Mouse (Mus musculus) intestine, embryonic 16.5 days (tissue): ENCODE results near the gene Nudt9. TPM values are rescaled to one million over a fixed set of nuclear protein-coding genes. Genes with fewer than 3 reads are reported as not detected.
"Not testable (repeated sequence)": the region's sequence is repeated elsewhere in the genome, so short reads cannot be mapped to it uniquely, and the experiment has no call there.

Experiments used
- ATAC-seq: fragments of 200-750 bp; cut with Nextera tagmentation; 2 replicates; pipeline ENCODE4 v1.8.0; 2017; ENCODE audit warnings: moderate TSS enrichment, moderate library complexity
- H3K27ac ChIP-seq: fragments of 300-500 bp; sonication (generic); 2 replicates; pipeline ENCODE4 v1.5.1; 2014; ENCODE audit warnings: mild to moderate bottlenecking, low read length
- H3K27me3 ChIP-seq: fragments of 300-500 bp; sonication (generic); replicated peaks from 2 replicates; pipeline ENCODE4 v1.6.1; 2014; ENCODE audit warnings: low read length, control low read depth, mixed read lengths; ENCODE audit not compliant: control insufficient read depth, insufficient read depth
- H3K36me3 ChIP-seq: fragments of 300-500 bp; sonication (generic); 2 replicates; pipeline ENCODE4 v1.6.1; 2014; ENCODE audit warnings: low read length, control low read depth; ENCODE audit not compliant: control insufficient read depth, insufficient read depth
- H3K4me1 ChIP-seq: fragments of 300-500 bp; sonication (generic); 2 replicates; pipeline ENCODE4 v1.6.1; 2014; ENCODE audit warnings: low read length, control low read depth, mixed read lengths; ENCODE audit not compliant: control insufficient read depth, insufficient read depth
- H3K4me2 ChIP-seq: fragments of 300-500 bp; sonication (generic); 2 replicates; pipeline ENCODE4 v1.6.1; 2014; ENCODE audit warnings: low read depth, low read length, control low read depth
- H3K4me3 ChIP-seq: fragments of 300-500 bp; sonication (generic); 2 replicates; pipeline ENCODE4 v1.5.1; 2014; ENCODE audit warnings: mild to moderate bottlenecking, low read length
- H3K9ac ChIP-seq: fragments of 300-500 bp; sonication (generic); 2 replicates; pipeline ENCODE4 v1.6.1; 2014; ENCODE audit warnings: low read depth, low read length
- H3K9me3 ChIP-seq: fragments of 300-500 bp; sonication (generic); 2 replicates; pipeline ENCODE4 v1.6.1; 2016; ENCODE audit warnings: low read length, control low read depth; ENCODE audit not compliant: control insufficient read depth
- WGBS: fragments of 180-500 bp; shearing (Covaris S2); extraction: QIAGEN DNeasy Blood & Tissue Kit; methylation state at CpG from one replicate; pipeline ENCODE4 v1.1.7; 2014; 5-methylcytosine and 5-hydroxymethylcytosine counted together
- polyA plus RNA-seq: library from polyadenylated mRNA; unstranded; fragments of >200 nt; fragmentation: Nextera tagmentation; extraction: Ambion mirVana; gene quantifications from 2 replicates; pipeline ENCODE4 v1.2.1, GENCODE M21; 2015

Gene Nudt9
- polyA plus RNA-seq, 1 experiment from 2014 or later, result 61.8 TPM

DNA sequence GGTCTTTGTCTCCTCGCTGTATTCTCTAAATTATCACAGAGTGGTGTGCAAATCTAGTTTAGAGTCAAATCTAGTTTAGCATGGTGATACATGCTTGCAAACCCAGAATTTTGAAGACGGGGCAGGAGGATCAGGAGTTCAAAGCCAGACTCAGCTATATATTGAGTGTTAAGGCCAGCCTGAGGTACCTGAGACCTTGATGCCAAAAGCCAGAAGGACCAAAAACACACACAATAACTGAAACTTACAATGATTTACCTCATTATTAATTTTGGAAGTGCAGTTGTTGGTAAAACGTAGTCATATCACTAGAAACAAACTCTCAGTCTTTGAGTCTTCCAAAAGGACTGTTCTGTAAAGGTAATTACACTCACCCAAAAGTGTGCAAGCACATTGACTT is 36.7 kb upstream of the Nudt9 start:
- ATAC-seq, result no peak
- 96% methylated on average over 3 of the region's 3 CpGs for WGBS
- 0 out of 2 replicates have a peak, but pooled peaks cover 4% of the 10 kb centered on the region for H3K36me3 ChIP-seq
- no peak overlapping the region for H3K27ac ChIP-seq
- H3K9ac ChIP-seq, result no peak overlapping the region
- H3K4me1 ChIP-seq, result peaks cover 2% of the 10 kb centered on the region; the same call in 1 of the 2 replicates
- no peaks in the 10 kb centered on the region for H3K9me3 ChIP-seq
- no peak overlapping the region for H3K4me2 ChIP-seq
- H3K27me3 ChIP-seq, result no peaks in the 10 kb centered on the region
- H3K4me3 ChIP-seq, result no peak overlapping the region

DNA sequence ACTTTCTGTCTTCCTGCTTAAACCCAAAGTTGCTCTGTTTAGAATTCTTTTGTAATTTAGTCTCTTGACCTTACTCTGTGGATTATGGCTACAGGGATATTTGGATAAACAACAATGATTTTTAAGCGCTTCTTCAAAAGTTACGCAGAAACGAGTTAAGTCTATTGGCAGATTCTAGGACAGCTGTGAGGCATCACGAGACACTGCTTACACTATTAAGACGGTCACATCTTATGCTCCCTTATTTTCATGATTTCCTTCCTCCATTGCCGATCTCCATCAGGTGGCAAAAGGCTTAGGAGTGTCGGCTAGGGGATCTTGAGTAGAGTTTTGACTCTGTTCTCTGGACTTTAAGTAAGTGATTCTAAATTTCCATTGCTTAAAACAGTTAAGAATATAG is 35.8 kb upstream of the Nudt9 start:
- Histone ChIP-seq H3K9ac (no peak overlapping the region), H3K9me3 (no peaks in the 10 kb centered on the region), H3K4me1 (peaks cover 2% of the 10 kb centered on the region; the same call in 1 of the 2 replicates), H3K4me2 (no peak overlapping the region), H3K4me3 (no peak overlapping the region), H3K27me3 (no peaks in the 10 kb centered on the region), H3K27ac (no peak overlapping the region), H3K36me3 (0 out of 2 replicates have a peak, but pooled peaks cover 4% of the 10 kb centered on the region)
- WGBS, result 68% methylated on average over 7 of the region's 7 CpGs
- no peak for ATAC-seq

DNA sequence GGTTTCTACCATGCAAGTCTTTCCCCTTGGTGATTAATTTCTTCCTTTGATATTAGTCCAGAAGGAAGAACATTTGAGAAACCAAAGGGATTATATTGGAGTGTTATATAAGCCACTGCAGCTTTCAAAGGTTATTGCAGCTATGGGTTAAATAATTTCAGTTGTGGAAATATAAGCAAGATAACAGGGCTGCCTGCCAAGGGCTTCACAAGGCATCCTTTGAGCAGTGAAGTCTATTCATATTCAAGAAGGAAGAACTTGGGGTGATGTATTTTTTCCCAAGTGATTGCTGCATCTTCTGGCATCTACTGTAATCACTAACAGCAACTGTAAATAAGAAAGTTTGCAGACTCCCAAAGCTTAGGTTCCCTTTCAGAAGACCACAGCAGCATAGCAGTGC is 34.7 kb upstream of the Nudt9 start:
- no peak overlapping the region for H3K9ac ChIP-seq
- H3K4me1 ChIP-seq, result peaks cover 2% of the 10 kb centered on the region; the same call in 1 of the 2 replicates
- H3K36me3 ChIP-seq, result 0 out of 2 replicates have a peak, but pooled peaks cover 4% of the 10 kb centered on the region
- H3K4me2 ChIP-seq, result no peak overlapping the region
- ATAC-seq, result no peak
- no peak overlapping the region for H3K4me3 ChIP-seq
- H3K27me3 ChIP-seq, result no peaks in the 10 kb centered on the region
- H3K27ac ChIP-seq, result no peak overlapping the region
- H3K9me3 ChIP-seq, result no peaks in the 10 kb centered on the region

DNA sequence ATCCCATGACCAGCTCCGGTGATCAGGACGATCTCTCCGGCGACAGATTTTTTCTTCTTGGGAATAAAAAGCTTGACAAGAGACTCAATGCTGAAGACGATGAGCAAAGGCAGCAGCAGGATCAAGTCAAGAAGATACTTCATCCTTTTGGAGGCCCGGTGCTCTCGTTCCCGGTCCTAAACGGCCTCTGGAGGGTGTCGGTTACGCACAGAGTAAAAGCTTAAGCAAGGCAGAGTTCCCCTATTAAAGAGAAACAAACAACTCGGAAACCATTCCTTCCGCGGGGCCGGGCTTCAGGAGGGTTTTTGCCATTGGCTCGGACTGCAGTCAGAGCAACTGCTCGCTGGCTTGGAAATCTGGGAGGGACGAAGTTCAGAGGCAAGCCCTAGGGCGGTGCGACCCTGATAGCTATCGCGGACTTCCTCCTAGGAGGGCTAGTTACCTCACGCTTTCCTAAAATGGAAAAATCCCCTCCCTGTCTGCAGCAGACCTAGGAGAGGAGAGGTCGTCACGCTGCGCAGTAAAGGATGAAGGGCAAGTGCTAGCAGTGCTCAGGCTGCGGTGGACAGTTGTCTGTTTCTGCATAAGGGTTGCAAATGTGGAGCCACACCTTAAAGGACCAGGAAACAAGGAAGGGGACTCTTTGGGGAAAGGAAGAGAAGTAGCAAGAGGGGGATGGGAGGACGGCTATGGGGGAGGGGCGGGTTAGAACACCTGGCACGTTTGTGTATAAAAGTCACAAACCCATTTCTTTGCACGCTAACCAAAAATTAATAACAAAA is 24.3 kb upstream of the Nudt9 start, which contains the start of gene Hsd17b11:
TSS of gene Hsd17b11 (minus strand) at position 323 of the 782 bp plus-strand sequence.
- Histone ChIP-seq H3K4me1 (peaks cover 23% of the 10 kb centered on the region), H3K4me2 (peak within 1 kb of the TSS; percentile 79), H3K9me3 (no peaks in the 10 kb centered on the region), H3K27me3 (no peaks in the 10 kb centered on the region), H3K27ac (peak within 1 kb of the TSS; percentile 96), H3K9ac (peak within 1 kb of the TSS; percentile 75), H3K4me3 (peak within 1 kb of the TSS; percentile 60), H3K36me3 (no peaks in the 10 kb centered on the region)
- ATAC-seq, result peak; percentile 96
- WGBS, result 1% methylated on average over 31 of the region's 31 CpGs

- WGBS, result 32% methylated on average over 5 of the region's 5 CpGs
- Histone ChIP-seq H3K4me2 (peak overlapping the region; percentile 79), H3K9ac (peak overlapping the region; percentile 75), H3K27me3 (no peaks in the 10 kb centered on the region), H3K36me3 (no peaks in the 10 kb centered on the region), H3K27ac (peak overlapping the region; percentile 96), H3K4me3 (peak overlapping the region; percentile 60), H3K9me3 (no peaks in the 10 kb centered on the region), H3K4me1 (peaks cover 23% of the 10 kb centered on the region)
- ATAC-seq, result no peak
Measured at GRCm38 (mm10) chr5:104022558-104022957, 23.5 kb upstream of the Nudt9 start.

DNA sequence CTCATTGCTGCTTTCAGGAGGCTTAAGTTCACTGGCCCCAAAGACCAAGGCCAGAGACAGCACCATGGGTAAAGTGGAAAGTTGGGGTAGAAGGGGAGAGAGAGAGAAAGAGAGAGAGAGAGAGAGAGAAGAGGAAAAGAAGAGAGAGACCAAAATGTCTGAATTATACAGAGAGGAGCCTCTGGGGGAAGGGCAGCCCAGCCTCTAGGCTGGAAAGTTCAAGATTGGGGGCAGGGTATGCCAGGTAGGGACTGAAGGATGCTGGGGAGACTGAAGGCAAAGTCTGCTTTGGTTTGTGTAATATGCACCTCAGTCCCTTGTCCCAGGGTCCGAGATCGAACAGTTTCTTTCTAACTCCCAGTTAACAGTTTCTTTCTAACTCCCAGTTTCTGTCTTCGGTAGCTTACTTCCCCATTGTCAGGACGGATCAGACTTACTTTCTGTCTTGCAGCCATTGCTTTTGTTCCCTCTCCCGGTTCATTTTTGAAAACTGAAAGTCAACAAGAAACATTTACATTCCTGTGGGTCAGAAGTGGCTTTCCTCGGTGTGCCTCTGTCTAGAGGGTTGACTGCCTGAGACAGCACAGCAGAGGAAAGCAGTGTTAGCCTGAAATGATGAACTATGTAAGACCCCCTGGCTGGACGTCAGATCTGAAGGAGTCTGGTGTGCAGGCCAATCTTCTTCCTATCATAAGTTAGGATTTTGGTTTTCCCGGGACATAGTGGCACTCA is 22.7 kb upstream of the Nudt9 start:
- no peak for ATAC-seq
- Histone ChIP-seq H3K27ac (no peak overlapping the region), H3K9ac (no peak overlapping the region), H3K4me1 (peaks cover 23% of the 10 kb centered on the region), H3K36me3 (no peaks in the 10 kb centered on the region), H3K4me2 (no peak overlapping the region), H3K4me3 (no peak overlapping the region), H3K27me3 (no peaks in the 10 kb centered on the region), H3K9me3 (no peaks in the 10 kb centered on the region)
- WGBS, result 74% methylated on average over 8 of the region's 8 CpGs

DNA sequence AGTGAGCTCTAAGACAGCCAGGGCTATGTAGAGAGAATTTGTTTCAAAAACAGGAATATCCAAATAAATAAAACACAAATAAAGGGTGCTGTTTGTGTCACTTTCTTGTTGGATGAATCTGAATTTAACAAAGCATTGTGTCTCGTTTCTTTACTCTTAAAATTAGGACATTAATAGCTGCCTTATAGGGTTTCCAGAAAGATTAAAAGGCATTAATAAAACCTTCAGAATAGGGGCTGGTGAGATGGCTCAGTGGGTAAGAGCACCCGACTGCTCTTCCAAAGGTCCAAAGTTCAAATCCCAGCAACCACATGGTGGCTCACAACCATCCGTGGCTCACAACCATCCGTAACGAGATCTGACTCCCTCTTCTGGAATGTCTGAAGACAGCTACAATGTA is 21.9 kb upstream of the Nudt9 start:
- H3K4me2 ChIP-seq, result not testable (repeated sequence)

GRCm38 (mm10) chr5:104024762-104025161 is 21.3 kb upstream of the Nudt9 start:
- WGBS, result 69% methylated on average over 11 of the region's 11 CpGs
- H3K27ac ChIP-seq, result peak overlapping the region; percentile 37

More for the DNA sequence above, 21.9 kb upstream of the Nudt9 start:
- H3K4me1 ChIP-seq, result peaks cover 23% of the 10 kb centered on the region
- H3K9ac ChIP-seq, H3K36me3 ChIP-seq, ATAC-seq, H3K9me3 ChIP-seq, H3K27ac ChIP-seq, H3K4me3 ChIP-seq, H3K27me3 ChIP-seq: not testable (repeated sequence)
- 82% methylated on average over 5 of the region's 5 CpGs for WGBS

DNA sequence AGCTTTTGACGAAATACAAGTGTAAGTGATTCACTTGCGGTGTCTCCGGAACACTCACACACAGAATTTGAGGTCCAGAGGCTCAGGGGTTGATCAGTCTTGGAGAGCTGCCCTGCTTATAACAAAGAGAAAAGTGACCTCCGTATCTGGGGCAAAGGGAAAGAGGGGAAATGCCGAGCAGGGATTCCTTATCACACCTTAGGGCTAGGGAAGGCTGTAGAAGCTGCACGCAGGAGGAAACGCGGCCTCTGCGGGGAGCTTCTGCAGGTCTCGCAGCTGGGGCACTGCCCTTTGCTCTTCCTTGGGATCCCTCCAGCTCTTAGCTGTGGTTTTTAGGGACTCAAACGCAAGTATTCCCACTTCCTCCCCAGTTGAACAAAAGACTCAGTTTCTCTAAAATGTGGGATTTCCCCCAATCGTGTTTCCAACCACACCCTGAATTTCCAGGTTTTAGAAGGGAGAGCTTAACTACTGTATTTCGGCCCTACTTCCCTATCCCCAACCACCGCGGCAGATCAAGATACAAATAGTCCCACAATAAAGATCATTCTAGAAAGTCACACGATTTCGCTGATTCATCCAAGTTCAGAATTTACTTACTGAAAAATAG is 20.8 kb upstream of the Nudt9 start:
- H3K4me2 ChIP-seq, result peak overlapping the region; percentile 33
- H3K9ac ChIP-seq, result 0 out of 2 replicates have a peak overlapping the region, but pooled peaks have one; percentile 10
- ATAC-seq, result peak; percentile 47
- H3K36me3 ChIP-seq, result no peaks in the 10 kb centered on the region
- peaks cover 16% of the 10 kb centered on the region for H3K4me1 ChIP-seq
- H3K4me3 ChIP-seq, result no peak overlapping the region
- H3K27ac ChIP-seq, result peak overlapping the region; percentile 37
- no peaks in the 10 kb centered on the region for H3K27me3 ChIP-seq
- 43% methylated on average over 17 of the region's 17 CpGs for whole genome bisulfite sequencing
- no peaks in the 10 kb centered on the region for H3K9me3 ChIP-seq

More at GRCm38 (mm10) chr5:104024762-104025161, 21.3 kb upstream of the Nudt9 start:
- Histone ChIP-seq H3K4me2 (peak overlapping the region; percentile 33; the same call in 1 of the 2 replicates), H3K9ac (0 out of 2 replicates have a peak overlapping the region, but pooled peaks have one; percentile 10), H3K4me1 (peaks cover 22% of the 10 kb centered on the region), H3K36me3 (no peaks in the 10 kb centered on the region), H3K27me3 (no peaks in the 10 kb centered on the region), H3K4me3 (no peak overlapping the region), H3K9me3 (no peaks in the 10 kb centered on the region)
- no peak for ATAC-seq
